Mouse (Mus musculus) thymus, postnatal 10 days (tissue): ENCODE data around the gene Tshr.
"Not testable (repeated sequence)": the region's sequence is repeated elsewhere in the genome, so short reads cannot be mapped to it uniquely, and the experiment has no call there.

Experiments used
- DNase-seq, 2 experiments: peaks; one replicate each; pipeline ENCODE4 v3.0.0; 2021; ENCODE audit warnings: low spot score in 2 of 2

The Tshr gene

DNA sequence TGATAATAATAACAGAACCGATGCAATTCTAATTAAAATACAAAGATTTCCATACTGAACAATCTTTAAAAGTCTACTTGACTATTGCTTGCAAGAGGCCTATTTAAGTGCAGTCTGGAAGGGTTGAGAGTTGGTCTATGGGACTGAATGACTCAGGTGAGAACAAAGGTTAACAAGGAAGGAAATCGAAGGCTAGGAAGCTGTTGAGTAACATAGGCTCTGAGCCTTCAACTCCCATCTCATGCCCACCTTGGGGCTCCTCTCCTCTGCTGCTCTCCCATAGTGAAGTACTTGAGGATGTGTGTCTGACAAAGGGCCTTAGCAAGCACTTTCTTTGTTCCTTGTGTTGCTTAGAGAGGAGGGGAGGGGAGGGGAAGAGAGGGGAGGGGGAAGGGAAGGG is 116.1 kb downstream of the Tshr start:
- DNase-seq: no peak

DNA sequence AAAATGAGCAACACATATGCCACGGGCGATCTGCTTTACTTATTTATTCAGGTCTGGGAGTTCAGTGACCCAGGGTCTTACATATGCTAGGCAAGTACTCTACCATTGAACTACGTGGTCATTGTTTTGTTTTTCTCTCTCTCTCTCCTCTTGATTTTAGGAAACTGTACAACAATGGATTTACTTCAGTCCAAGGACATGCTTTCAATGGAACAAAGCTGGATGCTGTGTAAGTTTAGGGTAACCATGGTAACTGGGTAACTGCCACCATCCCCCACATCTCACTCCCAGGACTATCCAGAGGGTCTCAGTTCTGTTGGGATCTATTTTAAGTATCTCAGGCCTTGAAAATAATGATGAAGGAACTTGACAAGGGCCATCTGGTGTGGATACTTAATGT is 127.4 kb downstream of the Tshr start:
- DNase-seq: no peak

DNA sequence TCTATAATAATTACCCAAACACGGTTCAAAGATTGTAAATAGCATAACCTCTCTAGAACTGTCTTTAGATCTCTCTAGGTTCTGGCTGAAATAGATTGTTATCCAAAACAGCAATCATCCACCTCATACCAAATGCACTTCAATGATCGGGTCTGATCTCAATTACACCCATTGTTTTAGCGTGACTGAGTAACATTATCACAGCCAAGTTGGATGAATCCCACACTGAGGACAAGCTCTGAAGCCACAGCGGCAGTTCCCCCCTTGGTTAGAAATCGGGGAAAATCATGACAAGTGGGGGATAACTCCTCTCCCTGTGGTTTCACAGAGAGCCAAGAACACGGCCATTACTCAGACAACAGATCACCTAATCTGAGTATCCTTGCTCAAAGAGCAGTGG is 129.6 kb downstream of the Tshr start:
- no peak for DNase-seq

- DNase-seq: no peak
Observed at GRCm38 (mm10) chr12:91517808-91518207, 133.4 kb downstream of the Tshr start.

DNA sequence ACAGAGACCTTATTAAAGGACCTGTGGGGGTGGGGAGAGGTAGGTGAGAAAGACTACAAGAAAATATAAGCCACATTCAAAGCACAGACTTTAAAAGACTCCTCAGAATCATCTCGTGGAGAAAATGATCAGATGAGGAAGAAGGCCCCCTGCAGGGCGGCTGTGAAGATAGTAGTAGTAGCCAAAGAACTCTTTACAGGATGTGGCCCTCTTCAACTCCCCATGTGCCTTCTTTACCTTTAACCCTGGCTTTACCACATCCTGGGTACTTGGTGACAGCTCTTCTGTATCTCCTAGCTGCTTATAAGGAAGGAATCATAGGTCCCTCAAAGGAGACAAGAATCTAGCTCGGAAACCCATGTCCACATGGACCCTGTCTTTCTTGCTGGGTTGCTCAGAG is 139.3 kb downstream of the Tshr start:
- peak; percentile 5 to 26 for DNase-seq

GRCm38 (mm10) chr12:91534514-91534913 is 150.2 kb downstream of the Tshr start:
- DNase-seq: no peak

GRCm38 (mm10) chr12:91540202-91540601 is 155.8 kb downstream of the Tshr start:
- no peak for DNase-seq

DNA sequence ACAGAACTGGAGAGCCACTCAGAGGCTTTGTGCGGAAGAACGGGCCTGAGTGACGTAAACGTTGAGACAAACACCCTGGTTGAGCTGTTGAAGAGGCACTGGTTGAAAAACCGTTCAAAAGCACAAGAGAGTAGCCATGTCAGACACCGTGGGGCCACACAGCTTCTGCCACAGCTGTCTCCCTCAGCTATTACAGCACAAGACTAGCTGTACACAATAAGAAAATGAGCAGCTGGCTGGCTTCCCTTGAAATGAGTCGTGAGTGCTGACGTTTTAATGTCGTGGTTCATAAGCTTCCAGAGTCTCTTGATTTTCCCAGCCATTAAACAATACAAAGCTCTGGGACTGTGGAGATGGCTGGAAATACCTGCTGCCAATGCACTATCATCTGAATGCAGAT is 165.1 kb downstream of the Tshr start:
- DNase-seq: no peak

GRCm38 (mm10) chr12:91551773-91552526 is 167.6 kb downstream of the Tshr start:
- DNase-seq: no peak

GRCm38 (mm10) chr12:91557358-91558005 is 173.1 kb downstream of the Tshr start:
- not testable (repeated sequence) for DNase-seq

- DNase-seq: not testable (repeated sequence)
Observed at GRCm38 (mm10) chr12:91558152-91558551, 173.8 kb downstream of the Tshr start.

- DNase-seq: no peak
Observed at GRCm38 (mm10) chr12:91567145-91567544, 182.8 kb downstream of the Tshr start.

GRCm38 (mm10) chr12:91569255-91569654 is 184.9 kb downstream of the Tshr start:
- DNase-seq: no peak

DNA sequence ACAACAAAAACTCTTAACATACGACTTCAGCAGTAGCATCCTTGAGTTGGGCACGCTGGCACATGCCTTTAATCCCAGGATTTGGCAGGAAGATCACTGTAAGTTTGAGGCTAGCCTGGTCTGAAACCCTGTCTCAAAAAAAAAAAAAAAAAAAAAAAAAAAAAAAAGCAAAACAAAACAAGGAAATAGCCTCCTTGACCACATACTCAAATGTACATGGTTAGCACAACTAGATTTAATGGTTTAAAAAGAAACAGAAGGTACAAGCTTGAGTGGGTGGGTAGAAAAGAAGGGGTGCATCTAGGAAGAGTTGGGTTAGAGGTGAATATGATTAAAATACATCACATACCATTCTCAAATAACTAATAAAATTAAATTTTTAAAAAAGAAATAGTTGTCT is 187.3 kb downstream of the Tshr start:
- DNase-seq: no peak

GRCm38 (mm10) chr12:91579665-91580064 is 195.3 kb downstream of the Tshr start:
- no peak for DNase-seq

DNA sequence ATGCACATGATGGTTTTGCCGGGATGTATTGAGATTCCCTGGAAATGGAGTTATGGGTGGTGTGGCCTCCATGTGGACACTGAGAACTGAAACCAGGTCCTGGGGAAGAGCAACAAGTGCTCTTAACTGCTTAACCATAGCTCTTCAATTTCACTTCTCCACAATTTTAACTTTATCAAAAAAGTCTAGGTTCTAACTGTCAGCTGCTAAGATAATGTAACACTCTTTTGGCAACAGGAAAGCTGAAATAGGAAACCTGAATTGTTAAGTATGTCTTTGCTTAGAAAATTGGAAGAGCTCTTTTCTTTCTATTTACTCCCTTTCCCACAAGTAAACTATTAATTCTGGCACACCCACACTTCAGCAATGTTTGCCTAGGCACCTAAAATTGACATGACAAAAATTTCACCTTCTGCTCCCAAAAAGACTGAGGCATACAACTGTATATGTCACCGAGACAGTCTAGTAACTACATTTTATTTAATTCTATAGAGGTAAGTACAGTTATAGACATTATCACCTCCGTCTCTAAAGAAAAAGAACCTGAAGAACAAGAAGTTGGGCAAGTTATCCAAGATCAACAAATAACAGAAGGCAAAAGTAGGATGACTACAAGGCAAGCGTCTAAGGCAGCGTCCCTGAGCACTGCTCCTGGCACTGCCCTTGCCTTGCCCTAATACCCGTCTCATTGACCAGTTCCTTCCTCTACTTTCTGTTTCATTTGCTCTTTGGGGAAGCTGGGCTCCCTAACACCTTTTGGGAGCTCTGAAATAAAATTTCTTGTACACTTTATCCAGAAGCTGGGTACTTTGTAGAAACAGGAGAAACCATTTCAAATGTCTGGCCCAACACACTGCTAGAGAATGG is 197.1 kb downstream of the Tshr start:
- no peak for DNase-seq

- DNase-seq: no peak
Observed at GRCm38 (mm10) chr12:91582362-91583002, 198.1 kb downstream of the Tshr start.

GRCm38 (mm10) chr12:91583409-91583808 is 199.0 kb downstream of the Tshr start:
- no peak for DNase-seq

DNA sequence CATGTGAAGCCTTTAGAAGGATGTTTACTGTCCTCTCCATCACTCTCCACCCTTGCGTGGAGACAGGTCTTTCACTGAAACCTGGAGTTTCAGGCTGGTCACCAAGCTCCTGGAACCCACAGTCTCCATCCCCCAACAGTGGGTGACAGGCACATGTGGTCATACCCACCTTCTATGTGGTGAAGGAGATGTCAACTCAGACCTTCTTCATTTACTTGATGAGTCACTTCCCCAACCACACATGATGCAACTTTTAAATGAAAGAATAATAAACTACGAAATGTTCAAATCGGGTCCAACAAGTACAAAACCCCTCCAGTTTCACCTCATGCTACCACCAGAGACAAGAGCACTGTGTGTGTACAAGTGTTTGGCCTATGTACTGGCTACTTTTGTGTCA is 200.8 kb downstream of the Tshr start:
- no peak for DNase-seq

- not testable (repeated sequence) for DNase-seq
Observed at GRCm38 (mm10) chr12:91585815-91586214, 201.5 kb downstream of the Tshr start.

- DNase-seq: no peak
Observed at GRCm38 (mm10) chr12:91587077-91587476, 202.7 kb downstream of the Tshr start.

- peak in 1 of 2 experiments; percentile 5 for DNase-seq
Observed at GRCm38 (mm10) chr12:91587491-91588033, 203.2 kb downstream of the Tshr start.
